ENCODE assay signal across 14 mouse cellular contexts in genomic region chr12:76992891-76993529, GRCm38 (mm10). TPM values are rescaled to one million over a fixed set of nuclear protein-coding genes. Genes with fewer than 3 reads are reported as not detected.
DNase-seq lines count a peak whose midpoint lies in the region; ATAC-seq and TF ChIP-seq lines count a peak whose summit lies in the region.
"Had no signal": no experiment of that assay in that cellular context is flagged by ENCODE, and none has a peak within 500 bp of the region (broad histone marks: within the 10 kb centered on the region; RNA-seq: fewer than 3 reads in every experiment).

No protein-coding gene starts in this region.

- no peaks in the 10 kb centered on the region for H3K4me1 ChIP-seq in intestine, postnatal 0 days (replicated peaks; ENCODE audit: control insufficient read depth, insufficient read depth, low read length)
- H3K4me1 ChIP-seq: hindbrain, embryonic 13.5 days; limb, embryonic 15.5 days; midbrain, embryonic 12.5 days had no signal

- no peak overlapping the region for H3K27ac ChIP-seq in intestine, postnatal 0 days (ENCODE audit: low read depth, low read length)
- H3K27ac ChIP-seq: hindbrain, embryonic 13.5 days; limb, embryonic 15.5 days; midbrain, embryonic 12.5 days had no signal

- no peak for TF ChIP-seq CTCF in intestine, postnatal 0 days (IDR thresholded peaks at IDR 0.05; ENCODE audit: low read depth)

- no peak overlapping the region for H3K4me2 ChIP-seq in intestine, postnatal 0 days (replicated peaks; ENCODE audit: low read depth)
- H3K4me2 ChIP-seq: hindbrain, embryonic 13.5 days; limb, embryonic 15.5 days; midbrain, embryonic 12.5 days had no signal

- H3K9me3 ChIP-seq in intestine, postnatal 0 days (ENCODE audit: control insufficient read depth) = no peaks in the 10 kb centered on the region
- H3K9me3 ChIP-seq: hindbrain, embryonic 13.5 days; limb, embryonic 15.5 days; midbrain, embryonic 12.5 days had no signal

- 90% methylated on average over 16 of the region's 16 CpGs for WGBS in intestine, postnatal 0 days

- peak; percentile 13 for DNase-seq in adipocyte (ENCODE audit: low spot score)
- peak; percentile 76 for DNase-seq in cerebellum, adult 11 months
- DNase-seq in frontal cortex, postnatal 10 days (ENCODE audit: low spot score in 2 of 2) = peak; percentile 43
- DNase-seq in left cerebral cortex, postnatal 36 days (ENCODE audit: low spot score in 2 of 2) = peak; percentile 69 to 72
- no peak for DNase-seq in ovary, postnatal 10 days (ENCODE audit: low spot score)
- DNase-seq in spleen, postnatal 14 days (ENCODE audit: low spot score in 2 of 2) = no peak
- DNase-seq: adrenal gland, postnatal 10 days; kidney, postnatal 10 days; lung, postnatal 10 days had no signal

- H3K36me3 ChIP-seq in intestine, postnatal 0 days (ENCODE audit: control insufficient read depth, insufficient read depth) = no peaks in the 10 kb centered on the region
- H3K36me3 ChIP-seq: hindbrain, embryonic 13.5 days; limb, embryonic 15.5 days; midbrain, embryonic 12.5 days had no signal

- intact Hi-C loops in left cerebral cortex, postnatal 36 days (cut with DNase I) = no loop called here

- ATAC-seq in intestine, postnatal 0 days = no peak

- H3K4me3 ChIP-seq in intestine, postnatal 0 days (ENCODE audit: low read depth, low read length) = no peak overlapping the region
- H3K4me3 ChIP-seq: hindbrain, embryonic 13.5 days; limb, embryonic 15.5 days; midbrain, embryonic 12.5 days had no signal

- no peak overlapping the region for H3K9ac ChIP-seq in intestine, postnatal 0 days (ENCODE audit: low read depth, low read length)
- H3K9ac ChIP-seq: hindbrain, embryonic 13.5 days; limb, embryonic 15.5 days; midbrain, embryonic 12.5 days had no signal

- no peaks in the 10 kb centered on the region for H3K27me3 ChIP-seq in intestine, postnatal 0 days (replicated peaks; ENCODE audit: control insufficient read depth, insufficient read depth, low read length)
- H3K27me3 ChIP-seq: CH12.LX; hindbrain, embryonic 13.5 days; limb, embryonic 15.5 days; midbrain, embryonic 12.5 days had no signal

RNA-seq across cellular contexts. Expression of gene Max, which starts 31.0 kb away (rescaled TPM):
- 10 to 100 TPM; 67.9 to 77.1 TPM for total RNA-seq in left cerebral cortex, postnatal 36 days (2021)
- 24.7 and 27.7 TPM in 2 replicates for polyA plus RNA-seq in intestine, postnatal 0 days (2015; fragmentation: Nextera tagmentation; extraction: Ambion mirVana)

Comparison
In these comparisons a context has a peak if more than half of its experiments do, and no peak if none do; other contexts are left out.
1. DNase-seq: peak in adipocyte (single experiment), cerebellum, adult 11 months (single experiment), frontal cortex, postnatal 10 days (2 of 2) and left cerebral cortex, postnatal 36 days (2 of 2); none in ovary, postnatal 10 days (single experiment) and spleen, postnatal 14 days (0 of 2).